Mouse (Mus musculus) heart, postnatal 0 days (tissue): ENCODE measurements around the gene Slc9a9. TPM values are rescaled to one million over a fixed set of nuclear protein-coding genes. Genes with fewer than 3 reads are reported as not detected.

Experiments
- ATAC-seq: fragments of 200-750 bp; cut with Nextera tagmentation; 2 replicates; pipeline ENCODE4 v1.8.0; 2017; ENCODE audit warnings: low read depth, moderate number of reproducible peaks, moderate library complexity; ENCODE audit not compliant: insufficient read depth
- DNase-seq: peaks from one replicate; pipeline ENCODE4 v3.0.0-alpha.2; 2016; ENCODE audit warnings: low spot score
- H3K27ac ChIP-seq: fragments of 300-500 bp; sonication (generic); 2 replicates; pipeline ENCODE4 v1.5.1; 2014; ENCODE audit warnings: low read depth, mild to moderate bottlenecking
- H3K27me3 ChIP-seq: fragments of 300-500 bp; sonication (generic); 2 replicates; pipeline ENCODE4 v1.6.1; 2014; ENCODE audit warnings: low read length, mixed read lengths; ENCODE audit not compliant: control insufficient read depth, insufficient read depth
- H3K36me3 ChIP-seq: fragments of 300-500 bp; sonication (generic); replicated peaks from 2 replicates; pipeline ENCODE4 v1.6.1; 2014; ENCODE audit warnings: low read length, mixed read lengths; ENCODE audit not compliant: control insufficient read depth, insufficient read depth
- H3K4me1 ChIP-seq: fragments of 300-500 bp; sonication (generic); 2 replicates; pipeline ENCODE4 v1.6.1; 2014; ENCODE audit warnings: antibody characterized with exemption; ENCODE audit not compliant: control insufficient read depth, insufficient read depth
- H3K4me2 ChIP-seq: fragments of 300-500 bp; sonication (generic); 2 replicates; pipeline ENCODE4 v1.6.1; 2014; ENCODE audit warnings: low read depth, mild to moderate bottlenecking, low read length, moderate library complexity
- H3K4me3 ChIP-seq: fragments of 300-500 bp; sonication (generic); 2 replicates; pipeline ENCODE4 v1.5.1; 2014; ENCODE audit warnings: low read depth, low read length
- H3K9ac ChIP-seq: fragments of 300-500 bp; sonication (generic); replicated peaks from 2 replicates; pipeline ENCODE4 v1.6.1; 2014; ENCODE audit warnings: low read depth, low read length, mixed read lengths
- H3K9me3 ChIP-seq: fragments of 300-500 bp; sonication (generic); replicated peaks from 2 replicates; pipeline ENCODE4 v1.6.1; 2016; ENCODE audit warnings: low read length; ENCODE audit not compliant: control insufficient read depth
- CTCF ChIP-seq: IDR thresholded peaks from 2 replicates; pipeline ENCODE4 v1.5.1; 2016; ENCODE audit warnings: antibody characterized with exemption, control low read depth, low read depth
- EP300 ChIP-seq: IDR thresholded peaks from 2 replicates; pipeline ENCODE4 v1.6.1; 2016; ENCODE audit warnings: antibody characterized with exemption, low read depth
- WGBS: fragments of 180-500 bp; shearing (Covaris S2); extraction: QIAGEN DNeasy Blood & Tissue Kit; methylation state at CpG from one replicate; pipeline ENCODE4 v1.1.7; 2014; 5-methylcytosine and 5-hydroxymethylcytosine counted together
- polyA plus RNA-seq: library from polyadenylated mRNA; unstranded; fragments of >200 nt; fragmentation: Nextera tagmentation; extraction: Ambion mirVana; gene quantifications from 2 replicates; pipeline ENCODE4 v1.2.1, GENCODE M21; 2015
- total RNA-seq: library from RNA; depleted of rRNA; stranded (reverse); fragments of >200 nt; gene quantifications from 2 replicates; pipeline ENCODE4 v1.2.3, GENCODE M21; 2014; ENCODE audit warnings: low replicate concordance

Slc9a9 gene
- total and polyA plus RNA-seq, 2 experiments from 2014 or later: 1.9 to 7.1 TPM

DNA sequence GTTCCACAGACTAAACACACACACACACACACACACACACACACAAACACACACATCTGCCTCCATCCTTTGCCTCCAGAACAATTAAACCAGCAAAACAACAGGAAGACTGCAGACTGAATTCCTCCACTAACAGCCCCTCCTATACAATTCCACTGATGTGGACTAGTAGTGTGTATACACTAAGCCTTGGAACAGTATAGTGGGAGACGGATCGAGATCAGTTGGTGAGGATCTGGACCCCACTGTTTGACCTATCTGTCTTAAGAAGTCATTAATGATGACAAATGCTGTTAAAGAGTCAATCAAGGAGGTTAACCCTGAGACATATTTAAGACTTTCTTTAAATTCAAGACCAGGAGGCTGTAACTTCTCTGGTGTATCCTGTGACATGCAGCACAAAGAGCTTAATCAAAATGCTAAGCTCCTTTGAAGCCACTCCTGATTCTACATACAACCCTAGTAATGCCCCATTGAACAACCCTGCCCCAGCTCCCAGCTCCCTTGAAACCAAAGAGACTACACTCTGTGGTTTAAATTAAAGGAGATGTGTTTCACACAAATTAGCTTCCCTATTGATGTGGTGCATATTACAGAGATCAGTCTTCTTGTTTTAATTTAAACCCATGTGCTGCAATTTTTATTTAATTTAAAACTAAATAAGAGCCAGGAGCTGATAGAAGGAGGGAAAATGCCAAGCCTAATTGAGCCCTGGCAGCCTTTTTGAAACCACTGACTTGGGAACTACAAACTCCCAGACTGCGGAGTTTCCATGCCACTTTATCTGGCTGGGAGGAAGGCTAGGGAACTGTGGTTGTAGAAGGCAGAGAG, 364.6 kb downstream of the Slc9a9 start:
- H3K4me1 ChIP-seq: no peaks in the 10 kb centered on the region
- DNase-seq: no peak
- no peak overlapping the region for H3K4me3 ChIP-seq
- TF ChIP-seq CTCF: no peak
- TF ChIP-seq EP300: no peak
- H3K9me3 ChIP-seq: no peaks in the 10 kb centered on the region
- no peaks in the 10 kb centered on the region for H3K36me3 ChIP-seq
- ATAC-seq: no peak
- no peak overlapping the region for H3K4me2 ChIP-seq
- 88% methylated on average over 3 of the region's 3 CpGs for WGBS
- no peak overlapping the region for H3K27ac ChIP-seq
- no peaks in the 10 kb centered on the region for H3K27me3 ChIP-seq
- no peak overlapping the region for H3K9ac ChIP-seq

- no peak overlapping the region for H3K4me2 ChIP-seq
- TF ChIP-seq CTCF (no peak), EP300 (no peak)
- H3K9ac ChIP-seq: no peak overlapping the region
- H3K9me3 ChIP-seq: no peaks in the 10 kb centered on the region
- no peaks in the 10 kb centered on the region for H3K4me1 ChIP-seq
- no peaks in the 10 kb centered on the region for H3K27me3 ChIP-seq
- no peak overlapping the region for H3K27ac ChIP-seq
- H3K4me3 ChIP-seq: no peak overlapping the region
- DNase-seq (no peak), ATAC-seq (no peak)
- H3K36me3 ChIP-seq: no peaks in the 10 kb centered on the region
These were observed 366.5 kb downstream of the Slc9a9 start for GRCm38 (mm10) chr9:95036209-95036608.

GRCm38 (mm10) chr9:95042420-95042819, 372.7 kb downstream of the Slc9a9 start:
- DNase-seq (no peak), ATAC-seq (no peak)
- 25% methylated on average over 1 of the region's 1 CpGs for WGBS
- Histone ChIP-seq H3K4me3 (no peak overlapping the region), H3K4me2 (no peak overlapping the region), H3K9ac (no peak overlapping the region), H3K4me1 (no peaks in the 10 kb centered on the region), H3K27ac (no peak overlapping the region), H3K9me3 (no peaks in the 10 kb centered on the region), H3K27me3 (no peaks in the 10 kb centered on the region), H3K36me3 (no peaks in the 10 kb centered on the region)
- TF ChIP-seq EP300 (no peak), CTCF (no peak)

GRCm38 (mm10) chr9:95052160-95052559, 382.5 kb downstream of the Slc9a9 start:
- no peak overlapping the region for H3K27ac ChIP-seq
- ATAC-seq (no peak), DNase-seq (no peak)
- H3K36me3 ChIP-seq: no peaks in the 10 kb centered on the region
- WGBS: 73% methylated on average over 9 of the region's 9 CpGs
- no peaks in the 10 kb centered on the region for H3K9me3 ChIP-seq
- no peak overlapping the region for H3K4me2 ChIP-seq
- H3K9ac ChIP-seq: no peak overlapping the region
- H3K4me1 ChIP-seq: no peaks in the 10 kb centered on the region
- H3K27me3 ChIP-seq: no peaks in the 10 kb centered on the region
- no peak for TF ChIP-seq EP300
- TF ChIP-seq CTCF: no peak
- no peak overlapping the region for H3K4me3 ChIP-seq

DNA sequence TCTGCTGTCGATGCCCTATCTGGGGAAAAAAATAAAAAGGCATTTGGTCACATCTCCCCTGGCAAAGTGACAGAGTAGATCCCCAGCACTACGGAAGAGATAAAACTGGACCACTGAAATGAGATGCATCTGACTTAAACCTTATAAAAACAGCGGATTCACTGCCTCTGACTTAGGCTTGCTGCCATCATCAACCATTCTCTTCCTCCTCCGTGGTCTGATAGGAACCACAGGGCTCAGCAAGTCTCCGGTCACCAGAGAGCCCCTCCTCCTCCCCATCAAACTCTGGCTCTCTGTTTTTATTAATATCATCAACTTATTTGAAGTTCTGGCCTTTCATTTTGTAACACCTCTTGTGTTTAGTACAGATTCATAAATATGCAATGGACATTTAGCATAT, 383.5 kb downstream of the Slc9a9 start:
- WGBS: 54% methylated on average over 5 of the region's 5 CpGs
- no peak overlapping the region for H3K4me2 ChIP-seq
- H3K4me3 ChIP-seq: no peak overlapping the region
- TF ChIP-seq EP300: no peak
- no peak for TF ChIP-seq CTCF
- no peaks in the 10 kb centered on the region for H3K9me3 ChIP-seq
- no peak for ATAC-seq
- no peak overlapping the region for H3K27ac ChIP-seq
- H3K36me3 ChIP-seq: no peaks in the 10 kb centered on the region
- no peak overlapping the region for H3K9ac ChIP-seq
- no peaks in the 10 kb centered on the region for H3K4me1 ChIP-seq
- no peaks in the 10 kb centered on the region for H3K27me3 ChIP-seq
- DNase-seq: no peak

DNA sequence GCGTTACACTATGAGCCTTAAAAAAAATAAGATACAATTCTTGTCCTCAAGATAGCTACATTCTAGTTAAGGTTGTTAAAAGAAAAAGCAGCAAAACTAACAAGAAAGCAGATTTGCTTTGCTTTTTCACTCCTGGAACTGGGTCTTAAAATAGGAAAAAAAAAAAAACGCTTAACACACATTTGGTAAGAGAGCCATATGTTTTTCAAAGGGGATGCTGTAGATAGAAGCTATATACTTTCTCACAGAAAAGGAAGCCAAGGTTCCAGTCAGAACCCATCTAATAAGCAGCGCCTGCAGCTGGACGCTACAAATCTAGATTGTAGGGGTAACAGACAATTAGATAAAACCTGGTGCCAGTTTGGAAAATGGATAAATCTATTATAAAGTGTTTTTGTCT, 386.1 kb downstream of the Slc9a9 start:
- Histone ChIP-seq H3K4me1 (no peaks in the 10 kb centered on the region), H3K9me3 (no peaks in the 10 kb centered on the region), H3K4me3 (no peak overlapping the region), H3K27me3 (no peaks in the 10 kb centered on the region), H3K27ac (no peak overlapping the region), H3K9ac (no peak overlapping the region), H3K4me2 (no peak overlapping the region), H3K36me3 (no peaks in the 10 kb centered on the region)
- 73% methylated on average over 4 of the region's 4 CpGs for WGBS
- DNase-seq (no peak), ATAC-seq (no peak)
- TF ChIP-seq EP300: no peak
- TF ChIP-seq CTCF: no peak
